Mouse (Mus musculus) bone marrow, adult 2 months (tissue): Measurements from ENCODE around the gene Birc3.

ENCODE experiments used
- CTCF ChIP-seq: fragments of 200-500 bp; IDR thresholded peaks from 2 replicates; pipeline ENCODE4 v1.5.1; 2011; ENCODE audit warnings: low read length, control low read depth; ENCODE audit not compliant: control insufficient read depth, insufficient read depth
- POLR2A ChIP-seq: fragments of 200-500 bp; IDR thresholded peaks from 2 replicates; pipeline ENCODE4 v1.6.1; 2011; ENCODE audit warnings: low read depth, mild to moderate bottlenecking, control low read depth, low read length, borderline replicate concordance; ENCODE audit not compliant: control insufficient read depth

DNA sequence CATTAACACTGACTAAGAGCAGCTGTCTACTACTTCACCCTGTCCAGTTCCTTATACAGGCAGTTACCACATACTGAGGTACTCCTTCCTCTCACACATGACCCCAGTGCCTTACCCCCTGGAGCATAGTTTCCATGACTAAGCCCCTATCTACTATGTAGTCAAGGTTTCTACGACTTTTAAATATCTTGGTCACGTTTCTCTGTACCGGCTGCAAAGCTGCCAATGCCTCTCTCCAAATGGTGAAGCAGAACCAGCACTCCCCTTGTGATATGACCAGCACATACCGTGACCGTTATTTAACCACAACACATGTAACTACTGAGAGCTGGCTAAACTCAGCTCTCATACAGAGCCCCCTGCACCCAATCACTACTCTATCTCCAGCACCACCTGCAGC lies 48.1 kb downstream of the Birc3 start:
- TF ChIP-seq CTCF = no peak
- no peak for TF ChIP-seq POLR2A
